Mouse (Mus musculus) brown adipose tissue, adult 24 weeks (tissue): ENCODE data around the gene Nfatc2ip. TPM values are rescaled to one million over a fixed set of nuclear protein-coding genes. Genes with fewer than 3 reads are reported as not detected.

Experiments
- H3K27ac ChIP-seq: fragments of 200-500 bp; replicated peaks from 2 replicates; pipeline ENCODE4 v1.5.1; 2012; ENCODE audit warnings: low read depth, mild to moderate bottlenecking, low read length
- H3K4me1 ChIP-seq: fragments of 200-500 bp; 2 replicates; pipeline ENCODE4 v1.6.1; 2012; ENCODE audit warnings: low read length, mixed read lengths; ENCODE audit not compliant: control insufficient read depth, insufficient read depth, insufficient read length
- H3K4me3 ChIP-seq: fragments of 200-500 bp; 2 replicates; pipeline ENCODE4 v1.5.1; 2012; ENCODE audit warnings: low read depth, mild to moderate bottlenecking, low read length, moderate library complexity; ENCODE audit not compliant: insufficient read depth
- polyA plus RNA-seq: library from polyadenylated mRNA; stranded (reverse); fragments of >200 nt; gene quantifications from 2 replicates; pipeline ENCODE4 v1.2.4, GENCODE M21; 2012; ENCODE audit not compliant: missing spikeins, insufficient read depth, insufficient read length

The Nfatc2ip gene
- polyA plus RNA-seq, 1 experiment = 2.5 TPM

- H3K4me1 ChIP-seq = peaks cover 9% of the 10 kb centered on the region
- H3K27ac ChIP-seq = 0 out of 2 replicates have a peak within 1 kb of the TSS, but pooled peaks have one; percentile 6
- peak within 1 kb of the TSS; percentile 69 for H3K4me3 ChIP-seq
These were observed 19.0 kb downstream of the Nfatc2ip start, which contains the start of gene Spns1 for GRCm38 (mm10) chr7:126377278-126378158. Spns1 (minus strand) TSS chr7:126377450.

- H3K27ac ChIP-seq = 0 out of 2 replicates have a peak overlapping the region, but pooled peaks have one; percentile 6
- H3K4me3 ChIP-seq = peak overlapping the region; percentile 69
- H3K4me1 ChIP-seq = peaks cover 9% of the 10 kb centered on the region
These were observed 19.6 kb downstream of the Nfatc2ip start for GRCm38 (mm10) chr7:126376903-126377277.

- Histone ChIP-seq H3K4me1 (peaks cover 9% of the 10 kb centered on the region), H3K4me3 (no peak overlapping the region), H3K27ac (no peak overlapping the region)
These were observed 21.5 kb downstream of the Nfatc2ip start for GRCm38 (mm10) chr7:126375012-126375411.

GRCm38 (mm10) chr7:126374526-126374925, 22.0 kb downstream of the Nfatc2ip start:
- Histone ChIP-seq H3K4me1 (peaks cover 9% of the 10 kb centered on the region), H3K27ac (no peak overlapping the region), H3K4me3 (no peak overlapping the region)

GRCm38 (mm10) chr7:126373007-126373406, 23.5 kb downstream of the Nfatc2ip start:
- H3K4me1 ChIP-seq = peaks cover 9% of the 10 kb centered on the region
- no peak overlapping the region for H3K27ac ChIP-seq
- no peak overlapping the region for H3K4me3 ChIP-seq

- H3K27ac ChIP-seq = no peak within 1 kb of the TSS
- H3K4me1 ChIP-seq = no peaks in the 10 kb centered on the region
- H3K4me3 ChIP-seq = no peak within 1 kb of the TSS
These were observed 27.1 kb downstream of the Nfatc2ip start, which contains the start of gene Lat for GRCm38 (mm10) chr7:126369393-126369792. Lat (minus strand) TSS chr7:126369570.

- no peak overlapping the region for H3K4me3 ChIP-seq
- no peak overlapping the region for H3K27ac ChIP-seq
- no peaks in the 10 kb centered on the region for H3K4me1 ChIP-seq
These were observed 28.2 kb downstream of the Nfatc2ip start for GRCm38 (mm10) chr7:126368367-126368766.

GRCm38 (mm10) chr7:126367636-126368035, 28.9 kb downstream of the Nfatc2ip start:
- Histone ChIP-seq H3K4me3 (no peak overlapping the region), H3K4me1 (no peaks in the 10 kb centered on the region), H3K27ac (no peak overlapping the region)

- Histone ChIP-seq H3K27ac (no peak overlapping the region), H3K4me1 (no peaks in the 10 kb centered on the region), H3K4me3 (no peak overlapping the region)
These were observed 33.5 kb downstream of the Nfatc2ip start for GRCm38 (mm10) chr7:126363038-126363437.

GRCm38 (mm10) chr7:126359049-126359448, 37.5 kb downstream of the Nfatc2ip start:
- no peaks in the 10 kb centered on the region for H3K4me1 ChIP-seq

GRCm38 (mm10) chr7:126358413-126358812, 38.1 kb downstream of the Nfatc2ip start:
- Histone ChIP-seq H3K27ac (no peak overlapping the region), H3K4me1 (no peaks in the 10 kb centered on the region), H3K4me3 (no peak overlapping the region)

More at GRCm38 (mm10) chr7:126359049-126359448, 37.5 kb downstream of the Nfatc2ip start:
- no peak overlapping the region; the same call in 1 of the 2 replicates for H3K4me3 ChIP-seq
- H3K27ac ChIP-seq = no peak overlapping the region

- Histone ChIP-seq H3K4me3 (no peak overlapping the region), H3K27ac (no peak overlapping the region), H3K4me1 (no peaks in the 10 kb centered on the region)
These were observed 38.7 kb downstream of the Nfatc2ip start for GRCm38 (mm10) chr7:126357838-126358237.

GRCm38 (mm10) chr7:126356793-126357591, 39.5 kb downstream of the Nfatc2ip start:
- Histone ChIP-seq H3K4me1 (no peaks in the 10 kb centered on the region), H3K27ac (no peak overlapping the region), H3K4me3 (no peak overlapping the region)

- no peak overlapping the region for H3K4me3 ChIP-seq
- no peaks in the 10 kb centered on the region for H3K4me1 ChIP-seq
- H3K27ac ChIP-seq = no peak overlapping the region
These were observed 40.5 kb downstream of the Nfatc2ip start for GRCm38 (mm10) chr7:126355847-126356597.
